Comparison of ENCODE assay signal across 11 mouse cellular contexts in genomic region chr14:60379958-60380330, GRCm38 (mm10). TPM values are rescaled to one million over a fixed set of nuclear protein-coding genes. Genes with fewer than 3 reads are reported as not detected.
DNase-seq lines count a peak whose midpoint lies in the region; ATAC-seq lines count a peak whose summit lies in the region.
"Had no signal": no experiment of that assay in that cellular context is flagged by ENCODE, and none has a peak within 500 bp of the region (broad histone marks: within the 10 kb centered on the region; RNA-seq: fewer than 3 reads in every experiment).

No protein-coding gene starts in this region.

- H3K4me1 ChIP-seq in intestine, embryonic 14.5 days (replicated peaks; ENCODE audit: control insufficient read depth, insufficient read depth, low read length) = 0 out of 2 replicates have a peak, but pooled peaks cover 3% of the 10 kb centered on the region
- 0 out of 2 replicates have a peak, but pooled peaks cover 2% of the 10 kb centered on the region for H3K4me1 ChIP-seq in intestine, embryonic 16.5 days (ENCODE audit: control insufficient read depth, insufficient read depth, low read length)
- H3K4me1 ChIP-seq in embryonic facial prominence, embryonic 14.5 days (ENCODE audit: control insufficient read depth, insufficient read depth, low read length) = peaks cover 7% of the 10 kb centered on the region
- peaks cover 64% of the 10 kb centered on the region for H3K4me1 ChIP-seq in hindbrain, embryonic 13.5 days (replicated peaks)
- peaks cover 56% of the 10 kb centered on the region for H3K4me1 ChIP-seq in midbrain, embryonic 16.5 days (ENCODE audit: control insufficient read depth, insufficient read depth, low read length)

- H3K27ac ChIP-seq in intestine, embryonic 14.5 days (ENCODE audit: low read depth) = no peak overlapping the region
- H3K27ac ChIP-seq in intestine, embryonic 16.5 days (ENCODE audit: low read length) = no peak overlapping the region
- H3K27ac ChIP-seq in embryonic facial prominence, embryonic 14.5 days (replicated peaks; ENCODE audit: low read depth, low read length) = no peak overlapping the region
- peak overlapping the region; percentile 98; the same call in 1 of the 2 replicates for H3K27ac ChIP-seq in hindbrain, embryonic 13.5 days
- H3K27ac ChIP-seq in midbrain, embryonic 16.5 days (ENCODE audit: low read length) = peak overlapping the region; percentile 3; the same call in 1 of the 2 replicates

- H3K4me2 ChIP-seq in intestine, embryonic 14.5 days (ENCODE audit: low read length) = peak overlapping the region; percentile 93
- no peak overlapping the region for H3K4me2 ChIP-seq in intestine, embryonic 16.5 days (ENCODE audit: low read depth, low read length)
- H3K4me2 ChIP-seq in embryonic facial prominence, embryonic 14.5 days (ENCODE audit: low read depth, low read length) = peak overlapping the region; percentile 94
- peak overlapping the region; percentile 95 for H3K4me2 ChIP-seq in hindbrain, embryonic 13.5 days
- H3K4me2 ChIP-seq in midbrain, embryonic 16.5 days (ENCODE audit: low read length) = peak overlapping the region; percentile 96

- H3K9me3 ChIP-seq in intestine, embryonic 14.5 days (ENCODE audit: control insufficient read depth, low read length) = no peaks in the 10 kb centered on the region
- no peaks in the 10 kb centered on the region for H3K9me3 ChIP-seq in intestine, embryonic 16.5 days (ENCODE audit: control insufficient read depth, low read length)
- no peaks in the 10 kb centered on the region for H3K9me3 ChIP-seq in embryonic facial prominence, embryonic 14.5 days (ENCODE audit: control insufficient read depth, low read length)
- H3K9me3 ChIP-seq in hindbrain, embryonic 13.5 days = no peaks in the 10 kb centered on the region
- H3K9me3 ChIP-seq in midbrain, embryonic 16.5 days (replicated peaks; ENCODE audit: control insufficient read depth, low read length, poor library complexity, severe bottlenecking) = no peaks in the 10 kb centered on the region

- intact Hi-C loops in heart, postnatal 36 days (cut with DNase I) = no loop called here

- no peak for DNase-seq in intestine, embryonic 14.5 days (ENCODE audit: low spot score)
- no peak for DNase-seq in embryonic facial prominence, embryonic 14.5 days (ENCODE audit: low spot score)
- no peak for DNase-seq in thymus, postnatal 36 days
- no peak for DNase-seq in heart, postnatal 36 days
- no peak for DNase-seq in left cerebral cortex, adult 8-10 months (ENCODE audit: low spot score in 2 of 2)
- DNase-seq: adrenal gland, postnatal 14 days; kidney, adult 9 months had no signal

- ATAC-seq in intestine, embryonic 14.5 days (replicated peaks; ENCODE audit: low FRiP score, low TSS enrichment, low read depth) = no peak
- no peak for ATAC-seq in intestine, embryonic 16.5 days
- no peak for ATAC-seq in embryonic facial prominence, embryonic 14.5 days (ENCODE audit: low read depth)
- no peak for ATAC-seq in hindbrain, embryonic 13.5 days (ENCODE audit: low FRiP score)
- ATAC-seq in midbrain, embryonic 16.5 days = no peak
- ATAC-seq: Patski had no signal

- H3K36me3 ChIP-seq in intestine, embryonic 14.5 days (ENCODE audit: control insufficient read depth, insufficient read depth, low read length) = no peaks in the 10 kb centered on the region
- no peaks in the 10 kb centered on the region for H3K36me3 ChIP-seq in intestine, embryonic 16.5 days (ENCODE audit: control insufficient read depth, insufficient read depth, low read length)
- no peaks in the 10 kb centered on the region for H3K36me3 ChIP-seq in embryonic facial prominence, embryonic 14.5 days (ENCODE audit: control insufficient read depth, insufficient read depth, low read length)
- H3K36me3 ChIP-seq in hindbrain, embryonic 13.5 days = peaks cover 6% of the 10 kb centered on the region; the same call in 1 of the 2 replicates
- no peaks in the 10 kb centered on the region for H3K36me3 ChIP-seq in midbrain, embryonic 16.5 days (ENCODE audit: control insufficient read depth, insufficient read depth, low read length)

- H3K27me3 ChIP-seq in intestine, embryonic 14.5 days (replicated peaks; ENCODE audit: control insufficient read depth, insufficient read depth, low read length) = peaks cover 26% of the 10 kb centered on the region
- peaks cover 8% of the 10 kb centered on the region for H3K27me3 ChIP-seq in intestine, embryonic 16.5 days (replicated peaks; ENCODE audit: control insufficient read depth, insufficient read depth, low read length)
- H3K27me3 ChIP-seq in embryonic facial prominence, embryonic 14.5 days (replicated peaks; ENCODE audit: control insufficient read depth, insufficient read depth, low read length) = peaks cover 23% of the 10 kb centered on the region
- no peaks in the 10 kb centered on the region for H3K27me3 ChIP-seq in hindbrain, embryonic 13.5 days
- no peaks in the 10 kb centered on the region for H3K27me3 ChIP-seq in midbrain, embryonic 16.5 days (ENCODE audit: control insufficient read depth, insufficient read depth, low read depth, low read length)

- WGBS in intestine, embryonic 14.5 days = 86% methylated on average over 8 of the region's 8 CpGs
- WGBS in intestine, embryonic 16.5 days = 87% methylated on average over 8 of the region's 8 CpGs
- WGBS in embryonic facial prominence, embryonic 14.5 days = 96% methylated on average over 8 of the region's 8 CpGs
- 87% methylated on average over 8 of the region's 8 CpGs for WGBS in hindbrain, embryonic 13.5 days
- WGBS in midbrain, embryonic 16.5 days = 63% methylated on average over 8 of the region's 8 CpGs

- H3K4me3 ChIP-seq in intestine, embryonic 14.5 days (ENCODE audit: low read depth, low read length) = no peak overlapping the region
- no peak overlapping the region for H3K4me3 ChIP-seq in intestine, embryonic 16.5 days (ENCODE audit: low read length)
- no peak overlapping the region for H3K4me3 ChIP-seq in embryonic facial prominence, embryonic 14.5 days (ENCODE audit: low read depth, low read length)
- peak overlapping the region; percentile 76 for H3K4me3 ChIP-seq in hindbrain, embryonic 13.5 days
- peak overlapping the region; percentile 96 for H3K4me3 ChIP-seq in midbrain, embryonic 16.5 days (ENCODE audit: low read depth, low read length)

- H3K9ac ChIP-seq in intestine, embryonic 14.5 days (ENCODE audit: low read length) = no peak overlapping the region
- H3K9ac ChIP-seq in intestine, embryonic 16.5 days (ENCODE audit: low read depth, low read length) = no peak overlapping the region
- H3K9ac ChIP-seq in embryonic facial prominence, embryonic 14.5 days (ENCODE audit: low read depth, low read length) = no peak overlapping the region
- H3K9ac ChIP-seq in hindbrain, embryonic 13.5 days = peak overlapping the region; percentile 99
- peak overlapping the region; percentile 99 for H3K9ac ChIP-seq in midbrain, embryonic 16.5 days (ENCODE audit: low read depth, low read length)

RNA-seq across cellular contexts. Expression of gene Amer2, which starts 6.9 kb away (rescaled TPM):
- 1.4 and 1.5 TPM in 2 replicates for polyA plus RNA-seq in intestine, embryonic 14.5 days (2014; fragmentation: Nextera tagmentation; extraction: Ambion mirVana)
- polyA plus RNA-seq in intestine, embryonic 16.5 days (2015; fragmentation: Nextera tagmentation; extraction: Ambion mirVana) = 0.56 and 0.64 TPM in 2 replicates
- polyA plus RNA-seq in embryonic facial prominence, embryonic 14.5 days (2014; fragmentation: Nextera tagmentation; extraction: Ambion mirVana) = 1.1 and 1.6 TPM in 2 replicates
- polyA plus RNA-seq in hindbrain, embryonic 13.5 days (2015; fragmentation: Nextera tagmentation; extraction: Ambion mirVana) = 22.6 and 24.5 TPM in 2 replicates
- polyA plus RNA-seq in midbrain, embryonic 16.5 days (2015; fragmentation: Nextera tagmentation; extraction: Ambion mirVana) = 20.8 and 24.1 TPM in 2 replicates
- not detected for total RNA-seq in heart, postnatal 36 days (2021)
- 10 to 100 TPM; 38.0 to 42.7 (median 40.8) TPM for total RNA-seq in left cerebral cortex, adult 8-10 months (2022)

Comparison
In these comparisons a context has a peak if more than half of its experiments do, and no peak if none do; other contexts are left out.
1. H3K27ac ChIP-seq: peak in hindbrain, embryonic 13.5 days (single experiment) and midbrain, embryonic 16.5 days (single experiment); none in intestine, embryonic 14.5 days (single experiment), intestine, embryonic 16.5 days (single experiment) and embryonic facial prominence, embryonic 14.5 days (single experiment).
2. H3K4me3 ChIP-seq: peak in hindbrain, embryonic 13.5 days (single experiment) and midbrain, embryonic 16.5 days (single experiment); none in intestine, embryonic 14.5 days (single experiment), intestine, embryonic 16.5 days (single experiment) and embryonic facial prominence, embryonic 14.5 days (single experiment).
3. H3K9ac ChIP-seq: peak in hindbrain, embryonic 13.5 days (single experiment) and midbrain, embryonic 16.5 days (single experiment); none in intestine, embryonic 14.5 days (single experiment), intestine, embryonic 16.5 days (single experiment) and embryonic facial prominence, embryonic 14.5 days (single experiment).